Mouse (Mus musculus): ENCODE measurements around the gene Sh2d5. TPM values are rescaled to one million over a fixed set of nuclear protein-coding genes. Genes with fewer than 3 reads are reported as not detected.
A peak's percentile ranks its signal among the peaks of the same experiment; 100 is the strongest.

Gene Sh2d5
- polyA plus RNA-seq, 1 experiment, result 0.41 TPM

- Histone ChIP-seq H3K4me3 (ENCODE audit: low read depth, low read length) (no peak overlapping the region), H3K27me3 (ENCODE audit: control insufficient read depth, insufficient read depth, low read length) (no peaks in the 10 kb centered on the region), H3K36me3 (ENCODE audit: control insufficient read depth, insufficient read depth, low read length) (no peaks in the 10 kb centered on the region), H3K4me1 (ENCODE audit: control insufficient read depth, insufficient read depth, insufficient read length, low read length) (peaks cover 12% of the 10 kb centered on the region), H3K27ac (ENCODE audit: insufficient read depth, low read depth, low read length) (no peak overlapping the region)
- TF ChIP-seq POLR2A (IDR thresholded peaks at IDR 0.05; ENCODE audit: low read depth, low read length) (no peak), CTCF (IDR thresholded peaks at IDR 0.05; ENCODE audit: extremely low read depth, insufficient read length, insufficient replicate concordance, low read depth, low read length) (no peak)
- WGBS, result 87% methylated on average over 7 of the region's 7 CpGs
Measured at GRCm38 (mm10) chr4:138288691-138289090, 38.5 kb downstream of the Sh2d5 start.

- TF ChIP-seq CTCF (IDR thresholded peaks at IDR 0.05; ENCODE audit: extremely low read depth, insufficient read length, insufficient replicate concordance, low read depth, low read length) (no peak), POLR2A (IDR thresholded peaks at IDR 0.05; ENCODE audit: low read depth, low read length) (no peak)
- no peak overlapping the region for H3K4me3 ChIP-seq (ENCODE audit: low read depth, low read length)
- H3K4me1 ChIP-seq (ENCODE audit: control insufficient read depth, insufficient read depth, insufficient read length, low read length), result peaks cover 12% of the 10 kb centered on the region
- no peaks in the 10 kb centered on the region for H3K27me3 ChIP-seq (ENCODE audit: control insufficient read depth, insufficient read depth, low read length)
- WGBS, result 77% methylated on average over 13 of the region's 13 CpGs
- no peaks in the 10 kb centered on the region for H3K36me3 ChIP-seq (ENCODE audit: control insufficient read depth, insufficient read depth, low read length)
- H3K27ac ChIP-seq (ENCODE audit: insufficient read depth, low read depth, low read length), result no peak overlapping the region
Measured at GRCm38 (mm10) chr4:138292028-138292427, 41.8 kb downstream of the Sh2d5 start.

- 72% methylated on average over 18 of the region's 18 CpGs for WGBS
- peaks cover 12% of the 10 kb centered on the region for H3K4me1 ChIP-seq (ENCODE audit: control insufficient read depth, insufficient read depth, insufficient read length, low read length)
- H3K27me3 ChIP-seq (ENCODE audit: control insufficient read depth, insufficient read depth, low read length), result no peaks in the 10 kb centered on the region
- TF ChIP-seq CTCF (IDR thresholded peaks at IDR 0.05; ENCODE audit: extremely low read depth, insufficient read length, insufficient replicate concordance, low read depth, low read length), result no peak
- no peak for TF ChIP-seq POLR2A (IDR thresholded peaks at IDR 0.05; ENCODE audit: low read depth, low read length)
- no peaks in the 10 kb centered on the region for H3K36me3 ChIP-seq (ENCODE audit: control insufficient read depth, insufficient read depth, low read length)
- H3K27ac ChIP-seq (ENCODE audit: insufficient read depth, low read depth, low read length), result no peak overlapping the region
- no peak overlapping the region for H3K4me3 ChIP-seq (ENCODE audit: low read depth, low read length)
Measured at GRCm38 (mm10) chr4:138293261-138293948, 43.2 kb downstream of the Sh2d5 start.

GRCm38 (mm10) chr4:138293949-138294550 is 43.8 kb downstream of the Sh2d5 start:
- Histone ChIP-seq H3K36me3 (ENCODE audit: control insufficient read depth, insufficient read depth, low read length) (no peaks in the 10 kb centered on the region), H3K27me3 (ENCODE audit: control insufficient read depth, insufficient read depth, low read length) (no peaks in the 10 kb centered on the region), H3K27ac (ENCODE audit: insufficient read depth, low read depth, low read length) (no peak overlapping the region), H3K4me3 (ENCODE audit: low read depth, low read length) (no peak overlapping the region), H3K4me1 (ENCODE audit: control insufficient read depth, insufficient read depth, insufficient read length, low read length) (peaks cover 12% of the 10 kb centered on the region)
- 89% methylated on average over 11 of the region's 14 CpGs for WGBS
- TF ChIP-seq CTCF (IDR thresholded peaks at IDR 0.05; ENCODE audit: extremely low read depth, insufficient read length, insufficient replicate concordance, low read depth, low read length), result no peak
- TF ChIP-seq POLR2A (IDR thresholded peaks at IDR 0.05; ENCODE audit: low read depth, low read length), result no peak

GRCm38 (mm10) chr4:138301271-138301780 is 51.1 kb downstream of the Sh2d5 start:
- H3K4me1 ChIP-seq (ENCODE audit: control insufficient read depth, insufficient read depth, insufficient read length, low read length), result peaks cover 10% of the 10 kb centered on the region
- H3K27me3 ChIP-seq (ENCODE audit: control insufficient read depth, insufficient read depth, low read length), result no peaks in the 10 kb centered on the region
- no peak overlapping the region for H3K4me3 ChIP-seq (ENCODE audit: low read depth, low read length)
- 90% methylated on average over 10 of the region's 10 CpGs for WGBS
- no peak overlapping the region for H3K27ac ChIP-seq (ENCODE audit: insufficient read depth, low read depth, low read length)
- no peaks in the 10 kb centered on the region for H3K36me3 ChIP-seq (ENCODE audit: control insufficient read depth, insufficient read depth, low read length)
- TF ChIP-seq POLR2A (IDR thresholded peaks at IDR 0.05; ENCODE audit: low read depth, low read length) (no peak), CTCF (IDR thresholded peaks at IDR 0.05; ENCODE audit: extremely low read depth, insufficient read length, insufficient replicate concordance, low read depth, low read length) (no peak)

GRCm38 (mm10) chr4:138303011-138303410 is 52.8 kb downstream of the Sh2d5 start:
- no peak overlapping the region for H3K4me3 ChIP-seq (ENCODE audit: low read depth, low read length)
- H3K27me3 ChIP-seq (ENCODE audit: control insufficient read depth, insufficient read depth, low read length), result no peaks in the 10 kb centered on the region
- H3K27ac ChIP-seq (ENCODE audit: insufficient read depth, low read depth, low read length), result no peak overlapping the region
- peaks cover 14% of the 10 kb centered on the region for H3K4me1 ChIP-seq (ENCODE audit: control insufficient read depth, insufficient read depth, insufficient read length, low read length)
- WGBS, result 77% methylated on average over 3 of the region's 3 CpGs
- H3K36me3 ChIP-seq (ENCODE audit: control insufficient read depth, insufficient read depth, low read length), result no peaks in the 10 kb centered on the region
- TF ChIP-seq POLR2A (IDR thresholded peaks at IDR 0.05; ENCODE audit: low read depth, low read length) (no peak), CTCF (IDR thresholded peaks at IDR 0.05; ENCODE audit: extremely low read depth, insufficient read length, insufficient replicate concordance, low read depth, low read length) (no peak)

GRCm38 (mm10) chr4:138303742-138304141 is 53.5 kb downstream of the Sh2d5 start:
- peak overlapping the region; percentile 69 for H3K4me3 ChIP-seq (ENCODE audit: low read depth, low read length)
- TF ChIP-seq POLR2A (IDR thresholded peaks at IDR 0.05; ENCODE audit: low read depth, low read length), result no peak
- no peak for TF ChIP-seq CTCF (IDR thresholded peaks at IDR 0.05; ENCODE audit: extremely low read depth, insufficient read length, insufficient replicate concordance, low read depth, low read length)

More at GRCm38 (mm10) chr4:138303742-138304141, 53.5 kb downstream of the Sh2d5 start:
- WGBS, result 6% methylated on average over 18 of the region's 18 CpGs
- H3K4me1 ChIP-seq (ENCODE audit: control insufficient read depth, insufficient read depth, insufficient read length, low read length), result peaks cover 14% of the 10 kb centered on the region
- H3K36me3 ChIP-seq (ENCODE audit: control insufficient read depth, insufficient read depth, low read length), result peaks cover 2% of the 10 kb centered on the region; the same call in 1 of the 2 replicates
- no peaks in the 10 kb centered on the region for H3K27me3 ChIP-seq (ENCODE audit: control insufficient read depth, insufficient read depth, low read length)
- H3K27ac ChIP-seq (ENCODE audit: insufficient read depth, low read depth, low read length), result no peak overlapping the region
